Mouse (Mus musculus): ENCODE data around the gene Sgpl1. TPM values are rescaled to one million over a fixed set of nuclear protein-coding genes. Genes with fewer than 3 reads are reported as not detected.
"Not testable (repeated sequence)": the region's sequence is repeated elsewhere in the genome, so short reads cannot be mapped to it uniquely, and the experiment has no call there.

The Sgpl1 gene
- polyA plus RNA-seq, 1 experiment: 111 TPM

DNA sequence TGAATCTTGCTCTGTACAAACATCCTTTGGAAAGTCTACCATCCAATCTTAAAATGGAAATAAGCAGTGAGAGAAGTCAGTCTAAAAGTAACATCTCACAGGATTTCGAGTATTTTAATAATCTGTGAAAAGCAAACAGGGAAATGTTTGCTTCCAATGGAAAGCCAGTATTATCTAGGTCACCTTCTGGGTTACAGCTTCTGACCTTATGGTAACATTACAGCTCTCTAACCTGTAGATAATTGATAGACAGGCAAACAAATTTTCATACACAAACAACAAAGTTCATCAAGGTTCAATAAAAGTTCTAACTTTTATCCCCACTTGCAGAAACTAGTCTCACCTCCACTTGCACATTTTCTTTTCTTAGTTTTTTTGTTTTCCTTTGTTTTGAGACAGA is 9.9 kb downstream of the Sgpl1 start:
- no peak for TF ChIP-seq POLR2A (IDR thresholded peaks at IDR 0.05; ENCODE audit: low read depth, low read length)
- TF ChIP-seq CTCF (IDR thresholded peaks at IDR 0.05; ENCODE audit: borderline replicate concordance, insufficient read depth, low read length): no peak
- Histone ChIP-seq H3K4me1 (ENCODE audit: control insufficient read depth, insufficient read depth, low read length) (no peaks in the 10 kb centered on the region), H3K27ac (ENCODE audit: insufficient read depth, low read length) (no peak overlapping the region), H3K4me3 (ENCODE audit: insufficient read depth, low read length) (no peak overlapping the region)

DNA sequence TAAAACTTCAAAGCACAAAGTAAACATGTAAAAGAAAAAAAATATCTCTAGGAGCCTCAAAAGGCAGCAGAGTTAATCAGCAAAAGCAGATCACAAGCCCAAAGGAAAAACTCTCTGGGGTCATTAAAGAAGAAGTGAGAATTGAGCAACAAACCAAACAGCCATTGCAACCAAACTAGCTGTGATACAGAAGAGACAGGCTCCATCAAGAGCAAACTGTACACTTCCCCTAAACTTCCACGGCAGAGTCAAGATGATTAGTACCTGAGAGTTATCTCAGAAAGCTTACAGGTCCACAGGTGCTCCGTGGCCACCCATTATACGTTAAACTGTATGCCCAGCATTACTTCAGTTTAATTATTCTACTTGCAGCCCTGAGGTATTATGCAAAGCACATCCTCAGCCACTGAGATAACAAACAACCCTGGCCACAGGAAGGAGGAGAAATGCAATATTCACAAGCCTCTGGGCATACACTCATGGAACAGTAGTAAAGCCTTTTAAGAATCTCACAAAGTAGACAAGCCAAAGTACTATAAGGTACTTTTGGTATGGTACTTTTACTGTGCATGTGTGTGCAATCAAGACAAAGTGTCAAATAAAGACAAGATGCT is 12.2 kb downstream of the Sgpl1 start:
- Histone ChIP-seq H3K4me1 (ENCODE audit: control insufficient read depth, insufficient read depth, low read length) (no peaks in the 10 kb centered on the region), H3K27ac (ENCODE audit: insufficient read depth, low read length) (no peak overlapping the region), H3K4me3 (ENCODE audit: insufficient read depth, low read length) (no peak overlapping the region)
- no peak for TF ChIP-seq CTCF (IDR thresholded peaks at IDR 0.05; ENCODE audit: borderline replicate concordance, insufficient read depth, low read length)
- no peak for TF ChIP-seq POLR2A (IDR thresholded peaks at IDR 0.05; ENCODE audit: low read depth, low read length)

DNA sequence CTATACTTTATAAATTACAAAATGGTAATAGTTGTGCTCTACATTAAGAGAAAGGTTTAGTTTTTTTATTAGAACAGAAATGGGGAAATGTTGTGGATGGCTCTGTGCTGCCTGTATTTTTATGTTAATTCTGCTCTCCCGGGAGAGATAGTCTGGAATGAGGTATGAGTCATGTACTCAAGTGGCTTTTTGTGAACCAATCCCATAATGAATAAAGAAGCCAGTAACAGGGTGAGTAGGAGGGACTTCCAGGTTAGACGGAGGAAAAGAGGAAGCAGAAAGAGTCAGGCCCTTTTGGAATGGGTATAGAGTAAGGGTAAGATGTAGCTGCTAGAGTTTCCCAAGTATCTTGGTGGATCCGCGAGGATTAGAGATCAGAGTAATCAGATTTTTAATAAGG is 13.5 kb downstream of the Sgpl1 start:
- no peak overlapping the region for H3K4me3 ChIP-seq (ENCODE audit: insufficient read depth, low read length)
- no peak overlapping the region; the same call in 1 of the 2 replicates for H3K27ac ChIP-seq (ENCODE audit: insufficient read depth, low read length)
- no peaks in the 10 kb centered on the region for H3K4me1 ChIP-seq (ENCODE audit: control insufficient read depth, insufficient read depth, low read length)
- TF ChIP-seq POLR2A (IDR thresholded peaks at IDR 0.05; ENCODE audit: low read depth, low read length) (no peak), CTCF (IDR thresholded peaks at IDR 0.05; ENCODE audit: borderline replicate concordance, insufficient read depth, low read length) (no peak)

DNA sequence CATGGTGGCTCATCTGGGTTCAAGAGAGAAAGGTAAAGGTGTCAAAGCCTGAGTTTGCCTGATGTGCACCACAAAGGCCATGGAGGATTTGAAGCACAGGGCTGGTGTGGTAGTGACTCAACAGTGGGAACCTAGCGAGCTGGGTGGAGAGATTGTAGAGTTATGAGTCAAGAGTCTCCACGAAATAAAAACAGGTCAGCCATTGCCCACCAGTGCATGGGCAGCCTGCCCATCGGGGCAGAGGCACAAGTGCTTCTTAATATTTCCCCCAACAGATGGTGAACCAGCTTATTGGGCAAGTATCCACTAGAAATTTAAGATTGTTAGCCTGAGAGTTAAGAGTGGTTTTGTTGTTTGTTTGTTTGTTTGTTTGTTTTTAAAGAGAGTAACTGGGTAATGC is 16.5 kb downstream of the Sgpl1 start:
- TF ChIP-seq CTCF (IDR thresholded peaks at IDR 0.05; ENCODE audit: borderline replicate concordance, insufficient read depth, low read length): no peak
- TF ChIP-seq POLR2A (IDR thresholded peaks at IDR 0.05; ENCODE audit: low read depth, low read length): no peak

DNA sequence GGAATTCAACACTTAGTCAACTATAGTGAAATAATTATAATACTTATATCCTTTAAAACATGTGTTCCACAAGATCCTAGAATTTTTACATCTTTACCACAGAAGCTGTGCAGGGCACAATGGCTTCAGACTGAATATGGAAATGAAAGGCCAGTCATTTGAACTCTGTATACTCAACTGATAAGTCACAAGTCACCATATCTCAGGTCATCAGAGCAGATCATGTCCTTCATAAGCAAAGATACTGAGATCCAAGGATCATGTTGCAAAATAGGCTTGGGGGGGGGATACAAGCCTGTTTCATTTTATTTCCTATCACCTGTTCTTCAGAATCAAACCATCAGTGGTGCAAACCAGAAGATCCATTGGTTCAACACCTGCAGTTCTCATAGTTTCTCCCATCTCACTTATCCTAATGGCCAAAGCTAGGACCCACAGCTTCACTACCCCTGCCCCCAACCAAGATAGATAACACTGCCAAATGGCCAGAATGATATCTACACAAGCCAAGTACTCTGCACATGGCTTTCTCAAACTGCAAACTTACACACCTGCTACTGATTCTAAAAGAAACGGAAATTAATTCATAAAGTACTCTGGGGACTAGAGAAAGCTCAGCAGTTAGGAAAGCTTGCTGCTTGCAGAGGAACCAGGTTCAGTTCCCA is 18.7 kb downstream of the Sgpl1 start:
- peaks cover 3% of the 10 kb centered on the region for H3K4me1 ChIP-seq (ENCODE audit: control insufficient read depth, insufficient read depth, low read length)
- no peak overlapping the region for H3K27ac ChIP-seq (ENCODE audit: insufficient read depth, low read length)
- H3K4me3 ChIP-seq (ENCODE audit: insufficient read depth, low read length): no peak overlapping the region
- TF ChIP-seq CTCF (IDR thresholded peaks at IDR 0.05; ENCODE audit: borderline replicate concordance, insufficient read depth, low read length) (no peak), POLR2A (IDR thresholded peaks at IDR 0.05; ENCODE audit: low read depth, low read length) (no peak)

More for the DNA sequence above, 16.5 kb downstream of the Sgpl1 start:
- Histone ChIP-seq H3K4me1 (ENCODE audit: control insufficient read depth, insufficient read depth, low read length) (peaks cover 1% of the 10 kb centered on the region), H3K27ac (ENCODE audit: insufficient read depth, low read length) (0 out of 2 replicates have a peak overlapping the region, but pooled peaks have one; percentile 21), H3K4me3 (ENCODE audit: insufficient read depth, low read length) (no peak overlapping the region)

DNA sequence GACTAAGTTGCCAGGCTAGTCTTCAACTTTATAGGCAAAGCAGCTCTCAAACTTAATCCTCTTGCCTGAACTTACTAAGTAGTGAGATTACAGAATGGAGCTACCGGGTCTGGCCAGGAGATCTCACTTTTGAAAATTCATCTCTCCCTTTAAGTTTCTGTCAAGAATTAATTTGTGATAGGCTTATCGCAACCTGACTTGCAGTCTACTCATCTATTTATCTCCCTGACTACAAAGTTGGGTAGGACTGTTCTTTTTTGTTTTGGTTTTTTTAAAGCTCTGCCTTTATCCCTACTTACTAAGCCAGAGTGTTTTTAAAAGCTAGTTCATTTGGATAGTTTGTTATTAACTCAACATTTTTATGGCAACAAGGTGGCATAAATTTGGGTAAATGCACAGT is 23.0 kb downstream of the Sgpl1 start:
- no peak overlapping the region for H3K27ac ChIP-seq (ENCODE audit: insufficient read depth, low read length)
- no peak for TF ChIP-seq CTCF (IDR thresholded peaks at IDR 0.05; ENCODE audit: borderline replicate concordance, insufficient read depth, low read length)
- no peak for TF ChIP-seq POLR2A (IDR thresholded peaks at IDR 0.05; ENCODE audit: low read depth, low read length)
- H3K4me1 ChIP-seq (ENCODE audit: control insufficient read depth, insufficient read depth, low read length): peaks cover 3% of the 10 kb centered on the region
- no peak overlapping the region for H3K4me3 ChIP-seq (ENCODE audit: insufficient read depth, low read length)

DNA sequence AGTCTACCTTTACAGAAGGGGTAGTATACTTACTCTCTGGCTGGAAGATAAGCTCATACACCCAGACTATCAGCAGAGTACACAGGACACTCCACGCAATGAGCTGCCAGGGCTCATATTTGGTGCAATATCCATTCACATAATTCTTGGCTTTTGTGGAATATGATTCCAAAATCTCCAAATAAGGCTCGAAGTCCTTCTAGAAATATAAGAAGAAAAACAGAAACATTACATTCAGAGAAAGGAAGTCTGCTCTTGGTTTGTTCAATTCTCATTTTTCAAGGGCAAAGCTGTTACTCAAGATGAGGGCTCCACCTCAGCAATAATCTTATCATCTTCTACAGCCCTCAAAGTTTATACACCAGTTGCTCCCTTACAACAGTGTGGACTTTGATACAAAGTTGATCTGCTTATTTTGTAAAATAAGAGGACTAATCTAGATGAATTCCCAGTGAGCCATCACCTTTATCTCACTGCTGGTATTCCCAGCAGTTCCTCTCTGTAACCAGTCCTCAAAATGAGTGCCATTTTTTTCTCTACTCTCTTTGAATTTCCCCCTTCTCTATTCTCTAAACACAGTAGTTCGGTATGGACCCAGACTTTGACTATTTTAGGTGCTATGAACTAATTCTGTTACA is 24.1 kb downstream of the Sgpl1 start:
- H3K27ac ChIP-seq (ENCODE audit: insufficient read depth, low read length): peak overlapping the region; percentile 56
- peaks cover 3% of the 10 kb centered on the region for H3K4me1 ChIP-seq (ENCODE audit: control insufficient read depth, insufficient read depth, low read length)
- no peak for TF ChIP-seq CTCF (IDR thresholded peaks at IDR 0.05; ENCODE audit: borderline replicate concordance, insufficient read depth, low read length)
- no peak for TF ChIP-seq POLR2A (IDR thresholded peaks at IDR 0.05; ENCODE audit: low read depth, low read length)
- H3K4me3 ChIP-seq (ENCODE audit: insufficient read depth, low read length): no peak overlapping the region

DNA sequence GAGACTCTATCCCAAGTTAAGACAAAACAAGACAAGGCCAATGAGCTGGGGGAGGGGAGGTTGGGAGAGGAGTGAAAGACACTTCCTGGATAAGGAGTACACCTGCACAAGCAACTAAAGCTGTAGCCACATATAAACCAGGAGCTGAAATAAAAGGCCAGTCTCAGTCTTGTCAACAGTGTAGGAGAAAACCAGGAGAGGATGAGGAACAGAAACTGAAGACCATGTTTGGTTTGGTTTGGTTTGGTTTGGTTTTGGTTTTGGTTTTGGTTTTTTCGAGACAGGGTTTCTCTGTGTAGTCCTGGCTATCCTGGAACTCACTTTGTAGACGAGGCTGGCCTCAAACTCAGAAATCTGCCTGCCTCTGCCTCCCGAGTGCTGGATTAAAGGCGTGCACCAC is 25.8 kb downstream of the Sgpl1 start:
- not testable (repeated sequence) for H3K27ac ChIP-seq (ENCODE audit: insufficient read depth, low read length); H3K4me3 ChIP-seq (ENCODE audit: insufficient read depth, low read length); H3K4me1 ChIP-seq (ENCODE audit: control insufficient read depth, insufficient read depth, low read length)

DNA sequence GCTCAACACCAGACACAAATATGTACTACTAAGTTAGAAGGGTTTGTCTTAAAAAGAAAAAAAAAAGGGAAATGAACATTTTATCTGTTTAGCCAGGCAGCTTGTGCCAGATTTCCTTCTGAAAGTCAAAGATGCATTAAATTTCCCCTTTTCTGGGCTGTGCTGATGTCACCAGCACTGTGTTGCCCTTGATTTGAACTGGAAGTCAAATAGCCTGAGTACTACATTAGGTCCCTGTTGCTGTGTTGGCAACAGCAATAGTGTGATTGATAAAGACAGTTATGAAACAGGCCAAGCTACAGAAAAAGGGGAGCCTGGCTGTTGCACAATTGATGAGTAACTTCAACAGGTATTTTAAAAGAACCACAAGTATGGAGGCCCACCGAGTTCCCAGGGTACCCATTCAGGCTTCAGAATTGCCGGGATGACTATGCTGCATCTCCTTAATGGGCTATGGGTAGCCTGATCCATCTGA is 33.2 kb downstream of the Sgpl1 start:
- Histone ChIP-seq H3K4me1 (ENCODE audit: control insufficient read depth, insufficient read depth, low read length) (peaks cover 3% of the 10 kb centered on the region), H3K4me3 (ENCODE audit: insufficient read depth, low read length) (no peak overlapping the region), H3K27ac (ENCODE audit: insufficient read depth, low read length) (peak overlapping the region; percentile 57)
- no peak for TF ChIP-seq POLR2A (IDR thresholded peaks at IDR 0.05; ENCODE audit: low read depth, low read length)
- no peak for TF ChIP-seq CTCF (IDR thresholded peaks at IDR 0.05; ENCODE audit: borderline replicate concordance, insufficient read depth, low read length)

DNA sequence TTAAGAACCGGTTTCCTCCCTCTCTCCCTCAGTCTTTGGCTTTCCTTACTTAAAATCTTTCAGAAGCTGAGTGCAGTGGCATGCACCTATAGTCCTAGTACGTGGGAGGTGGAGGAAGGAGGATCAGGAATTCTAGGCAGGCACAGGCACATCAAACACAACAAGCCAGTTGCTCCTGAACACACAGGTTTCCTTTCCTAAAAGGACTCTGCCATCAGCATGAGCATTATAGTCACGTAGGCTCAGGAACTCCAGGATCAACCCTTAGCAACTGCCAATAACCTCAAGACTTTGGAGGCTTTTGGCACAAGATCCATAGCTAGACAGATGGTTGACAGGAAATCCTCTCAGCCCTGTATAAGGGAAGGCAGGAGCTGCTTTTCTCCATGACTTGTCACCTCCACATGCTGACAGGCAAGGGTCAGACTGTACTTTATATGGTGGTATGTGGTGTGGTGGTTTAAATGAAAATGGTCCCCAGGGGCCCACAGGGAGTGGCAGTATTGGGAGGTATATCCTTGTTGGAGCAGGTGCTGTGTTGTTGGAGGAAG is 43.9 kb downstream of the Sgpl1 start:
- Histone ChIP-seq H3K27ac (ENCODE audit: insufficient read depth, low read length) (no peak overlapping the region), H3K4me3 (ENCODE audit: insufficient read depth, low read length) (no peak overlapping the region), H3K4me1 (ENCODE audit: control insufficient read depth, insufficient read depth, low read length) (no peaks in the 10 kb centered on the region)
- TF ChIP-seq POLR2A (IDR thresholded peaks at IDR 0.05; ENCODE audit: low read depth, low read length) (no peak), CTCF (IDR thresholded peaks at IDR 0.05; ENCODE audit: borderline replicate concordance, insufficient read depth, low read length) (no peak)

Data from embryonic fibroblast, embryonic 13.5 days (primary cell).